Comparison of ENCODE assay signal across 18 mouse cellular contexts in genomic region chr14:12547496-12547895, GRCm38 (mm10).
"Had no signal": no experiment of that assay in that cellular context is flagged by ENCODE, and none has a peak within 500 bp of the region (broad histone marks: within the 10 kb centered on the region; RNA-seq: fewer than 3 reads in every experiment).

No protein-coding gene starts in this region.

- H3K4me2 ChIP-seq: lung, embryonic 14.5 days; midbrain, embryonic 11.5 days; midbrain, embryonic 15.5 days; neural tube, embryonic 13.5 days; neural tube, embryonic 15.5 days had no signal

- H3K9ac ChIP-seq: liver, embryonic 14.5 days; lung, embryonic 14.5 days; midbrain, embryonic 15.5 days; neural tube, embryonic 13.5 days; neural tube, embryonic 15.5 days had no signal

- H3K27ac ChIP-seq: liver, embryonic 14.5 days; midbrain, embryonic 15.5 days; neural tube, embryonic 13.5 days; neural tube, embryonic 15.5 days had no signal

- DNase-seq: lung, adult 18-20 months; lung, embryonic 14.5 days; lung, postnatal 10 days; lung, postnatal 4 days; retina, postnatal 1 day; right cerebral cortex, adult 18-20 months; right cerebral cortex, postnatal 25 days; right cerebral cortex, postnatal 4 days; spleen, adult 18-20 months; thymus, adult 18-20 months; thymus, postnatal 14 days; thymus, postnatal 36 days had no signal

- H3K27me3 ChIP-seq: midbrain, embryonic 15.5 days; neural tube, embryonic 13.5 days; neural tube, embryonic 15.5 days had no signal

- H3K9me3 ChIP-seq: midbrain, embryonic 15.5 days; neural tube, embryonic 13.5 days; neural tube, embryonic 15.5 days had no signal

- ATAC-seq: midbrain, embryonic 15.5 days had no signal

- H3K4me1 ChIP-seq: midbrain, embryonic 15.5 days; neural tube, embryonic 13.5 days; neural tube, embryonic 15.5 days had no signal

- H3K4me3 ChIP-seq: midbrain, embryonic 15.5 days; myocyte; neural tube, embryonic 13.5 days; neural tube, embryonic 15.5 days had no signal
